Mouse (Mus musculus) stomach, postnatal 0 days (tissue): Measurements from ENCODE around the gene Glb1l. TPM values are rescaled to one million over a fixed set of nuclear protein-coding genes. Genes with fewer than 3 reads are reported as not detected.

Experiments
- ATAC-seq: fragments of 200-750 bp; cut with Nextera tagmentation; 2 replicates; pipeline ENCODE4 v1.8.0; 2017; ENCODE audit not compliant: low FRiP score, low TSS enrichment
- DNase-seq: peaks from one replicate; pipeline ENCODE4 v3.0.0-alpha.2; 2016; ENCODE audit warnings: low spot score
- H3K27ac ChIP-seq: fragments of 300-500 bp; sonication (generic); replicated peaks from 2 replicates; pipeline ENCODE4 v1.5.1; 2014; ENCODE audit warnings: mild to moderate bottlenecking, control low read depth
- H3K27me3 ChIP-seq: fragments of 300-500 bp; sonication (generic); 2 replicates; pipeline ENCODE4 v1.6.1; 2014; ENCODE audit warnings: low read length; ENCODE audit not compliant: control insufficient read depth, insufficient read depth
- H3K36me3 ChIP-seq: fragments of 300-500 bp; sonication (generic); 2 replicates; pipeline ENCODE4 v1.6.1; 2014; ENCODE audit warnings: low read length, mixed read lengths; ENCODE audit not compliant: control insufficient read depth, insufficient read depth
- H3K4me1 ChIP-seq: fragments of 300-500 bp; sonication (generic); replicated peaks from 2 replicates; pipeline ENCODE4 v1.6.1; 2014; ENCODE audit warnings: antibody characterized with exemption; ENCODE audit not compliant: control insufficient read depth, insufficient read depth
- H3K4me2 ChIP-seq: fragments of 300-500 bp; sonication (generic); replicated peaks from 2 replicates; pipeline ENCODE4 v1.6.1; 2014; ENCODE audit warnings: low read depth, mild to moderate bottlenecking, control low read depth, moderate library complexity
- H3K4me3 ChIP-seq: fragments of 300-500 bp; sonication (generic); 2 replicates; pipeline ENCODE4 v1.5.1; 2014; ENCODE audit warnings: low read depth, low read length, control low read depth
- H3K9ac ChIP-seq: fragments of 300-500 bp; sonication (generic); 2 replicates; pipeline ENCODE4 v1.6.1; 2014; ENCODE audit warnings: mild to moderate bottlenecking, low read length, control low read depth, mixed read lengths
- H3K9me3 ChIP-seq: fragments of 300-500 bp; sonication (generic); 2 replicates; pipeline ENCODE4 v1.6.1; 2016; ENCODE audit warnings: low read length; ENCODE audit not compliant: control insufficient read depth
- CTCF ChIP-seq: IDR thresholded peaks from 2 replicates; pipeline ENCODE4 v1.5.1; 2016; ENCODE audit warnings: antibody characterized with exemption, low read depth, mild to moderate bottlenecking, moderate library complexity
- EP300 ChIP-seq: optimal IDR thresholded peaks from 2 replicates; pipeline ENCODE3; 2016; ENCODE audit warnings: antibody characterized with exemption
- WGBS: fragments of 180-500 bp; shearing (Covaris S2); extraction: QIAGEN DNeasy Blood & Tissue Kit; methylation state at CpG from one replicate; pipeline ENCODE4 v1.1.7; 2014; 5-methylcytosine and 5-hydroxymethylcytosine counted together
- polyA plus RNA-seq: library from polyadenylated mRNA; unstranded; fragments of >200 nt; fragmentation: Nextera tagmentation; extraction: Ambion mirVana; gene quantifications from 2 replicates; pipeline ENCODE4 v1.2.1, GENCODE M21; 2015

The Glb1l gene
- polyA plus RNA-seq, 1 experiment from 2014 or later = 5.2 TPM

- Histone ChIP-seq H3K9ac (peak overlapping the region; percentile 67), H3K4me3 (peak overlapping the region; percentile 38), H3K4me1 (no peaks in the 10 kb centered on the region; the same call in 1 of the 2 replicates), H3K9me3 (no peaks in the 10 kb centered on the region), H3K4me2 (peak overlapping the region; percentile 57), H3K36me3 (peaks cover 7% of the 10 kb centered on the region; the same call in 1 of the 2 replicates), H3K27me3 (no peaks in the 10 kb centered on the region), H3K27ac (peak overlapping the region; percentile 69)
- 14% methylated on average over 34 of the region's 34 CpGs for WGBS
- ATAC-seq = peak; percentile 26; the same call in 1 of the 2 replicates
- TF ChIP-seq EP300 = no peak
- TF ChIP-seq CTCF = no peak
- peak; percentile 46 for DNase-seq
These were observed 1.5 kb downstream of the Glb1l start for GRCm38 (mm10) chr1:75208967-75209678.

GRCm38 (mm10) chr1:75201236-75201635 is 9.4 kb downstream of the Glb1l start:
- Histone ChIP-seq H3K4me1 (no peaks in the 10 kb centered on the region), H3K9ac (no peak overlapping the region), H3K27me3 (no peaks in the 10 kb centered on the region), H3K9me3 (no peaks in the 10 kb centered on the region), H3K4me3 (no peak overlapping the region), H3K36me3 (peaks cover 18% of the 10 kb centered on the region), H3K27ac (no peak overlapping the region), H3K4me2 (no peak overlapping the region)
- TF ChIP-seq EP300 = no peak
- no peak for TF ChIP-seq CTCF
- DNase-seq = no peak
- WGBS = 86% methylated on average over 1 of the region's 1 CpGs
- ATAC-seq = no peak

GRCm38 (mm10) chr1:75192452-75192851 is 18.2 kb downstream of the Glb1l start:
- Histone ChIP-seq H3K9ac (peak overlapping the region; percentile 91), H3K27ac (peak overlapping the region; percentile 97), H3K4me2 (peak overlapping the region; percentile 86), H3K9me3 (no peaks in the 10 kb centered on the region), H3K36me3 (peaks cover 12% of the 10 kb centered on the region), H3K4me1 (peaks cover 6% of the 10 kb centered on the region; the same call in 1 of the 2 replicates), H3K4me3 (peak overlapping the region; percentile 83), H3K27me3 (no peaks in the 10 kb centered on the region)
- DNase-seq = peak; percentile 78
- 0% methylated on average over 19 of the region's 19 CpGs for WGBS
- no peak for TF ChIP-seq CTCF
- no peak for TF ChIP-seq EP300
- ATAC-seq = peak; percentile 75

- H3K9ac ChIP-seq = peak within 1 kb of the TSS; percentile 92
- ATAC-seq (peak; percentile 99), DNase-seq (peak; percentile 96)
- peak within 1 kb of the TSS; percentile 83 for H3K4me3 ChIP-seq
- TF ChIP-seq EP300 (no peak), CTCF (peak; percentile 22; the same call in 1 of the 2 replicates)
- H3K27ac ChIP-seq = peak within 1 kb of the TSS; percentile 97
- H3K4me2 ChIP-seq = peak within 1 kb of the TSS; percentile 95
- no peaks in the 10 kb centered on the region for H3K27me3 ChIP-seq
- no peaks in the 10 kb centered on the region for H3K9me3 ChIP-seq
- H3K4me1 ChIP-seq = peaks cover 6% of the 10 kb centered on the region; the same call in 1 of the 2 replicates
- WGBS = under 1% methylated on average over 56 of the region's 56 CpGs
- peaks cover 15% of the 10 kb centered on the region for H3K36me3 ChIP-seq
These were observed 18.8 kb downstream of the Glb1l start, which contains the start of the genes Ankzf1 and Atg9a for GRCm38 (mm10) chr1:75191622-75192402. TSS of gene Ankzf1 (plus strand) at chr1:75192151. TSS of gene Atg9a (minus strand) at chr1:75192196.

- Histone ChIP-seq H3K9ac (peak overlapping the region; percentile 92), H3K27me3 (no peaks in the 10 kb centered on the region), H3K27ac (peak overlapping the region; percentile 90), H3K4me1 (peaks cover 6% of the 10 kb centered on the region; the same call in 1 of the 2 replicates), H3K4me2 (peak overlapping the region; percentile 95), H3K9me3 (no peaks in the 10 kb centered on the region), H3K36me3 (peaks cover 12% of the 10 kb centered on the region), H3K4me3 (peak overlapping the region; percentile 83)
- 42% methylated on average over 5 of the region's 5 CpGs for WGBS
- TF ChIP-seq CTCF (no peak), EP300 (no peak)
- DNase-seq (no peak), ATAC-seq (peak; percentile 3; the same call in 1 of the 2 replicates)
These were observed 19.4 kb downstream of the Glb1l start for GRCm38 (mm10) chr1:75191258-75191621.
